Mouse (Mus musculus) urinary bladder, postnatal 10 days (tissue): ENCODE measurements around the gene Olfr1480.

Experiments
- DNase-seq: peaks from one replicate; pipeline ENCODE4 v3.0.0; 2022; ENCODE audit warnings: low spot score

Gene Olfr1480

DNA sequence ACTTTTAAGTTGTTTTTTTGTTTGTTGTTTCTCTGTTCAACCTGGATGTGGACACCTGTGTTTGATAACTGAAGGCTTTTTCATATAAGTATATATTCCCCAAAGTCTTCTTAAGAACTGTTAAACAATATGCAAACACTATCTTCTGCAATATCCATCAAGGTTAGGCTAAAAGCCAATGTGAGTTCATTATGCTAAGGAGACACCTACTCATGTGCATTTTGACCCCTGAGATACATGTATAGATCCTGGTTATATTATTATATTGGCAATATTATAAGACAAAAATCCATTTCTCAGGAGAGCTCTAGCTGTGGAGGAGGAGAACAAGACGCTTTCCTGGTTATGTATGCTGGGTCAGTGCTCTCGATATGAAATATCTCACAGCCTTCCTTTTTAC, at the start of gene Olfr1480:
TSS of gene Olfr1480 (plus strand) at position 301 of the 400 bp plus-strand sequence.
- no peak for DNase-seq

DNA sequence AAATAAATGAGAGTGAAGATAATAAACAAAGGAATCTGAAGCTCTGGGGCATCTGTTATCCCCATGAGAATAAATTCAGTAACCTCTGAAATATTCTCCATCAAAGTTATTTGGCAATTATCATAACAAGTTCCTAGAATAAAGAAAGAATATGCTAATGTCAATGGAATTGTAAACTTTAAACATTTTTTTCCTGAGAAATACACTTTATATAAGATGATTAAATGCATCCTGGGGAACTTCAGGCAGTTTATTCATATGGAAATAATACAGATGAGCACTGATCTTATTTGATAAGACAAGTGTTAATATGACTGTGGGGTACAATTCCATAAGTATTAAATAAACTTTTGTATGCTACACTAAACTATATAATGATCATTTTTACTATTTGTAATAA, 47.6 kb upstream of the Olfr1480 start, which contains the start of gene Olfr1475:
TSS of gene Olfr1475 (minus strand) at position 101 of the 400 bp plus-strand sequence.
- DNase-seq = no peak

DNA sequence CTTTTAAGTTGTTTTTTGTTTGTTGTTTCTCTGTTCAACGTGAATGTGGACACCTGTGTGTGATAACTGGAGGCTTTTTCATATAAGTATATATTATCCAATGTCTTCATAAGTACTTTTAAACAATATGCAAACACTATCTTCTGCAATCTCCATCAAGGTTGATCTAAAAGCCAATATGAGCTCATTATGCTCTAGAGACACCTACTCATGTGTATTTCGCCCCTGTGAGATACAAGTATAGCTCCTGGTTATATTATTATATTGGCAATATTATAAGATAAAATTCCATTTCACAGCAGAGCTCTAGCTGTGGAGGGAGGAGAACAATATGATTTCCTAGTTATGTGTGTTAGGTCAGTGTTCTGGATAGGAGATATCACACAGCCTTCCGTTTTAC, 27.5 kb upstream of the Olfr1480 start, which contains the start of gene Olfr1477:
TSS of gene Olfr1477 (plus strand) at position 301 of the 400 bp plus-strand sequence.
- DNase-seq = no peak
